Mouse (Mus musculus): ENCODE measurements around the gene Ugt2b38.
A peak's percentile ranks its signal among the peaks of the same experiment; 100 is the strongest.
"Not testable (repeated sequence)": the region's sequence is repeated elsewhere in the genome, so short reads cannot be mapped to it uniquely, and the experiment has no call there.

The Ugt2b38 gene

DNA sequence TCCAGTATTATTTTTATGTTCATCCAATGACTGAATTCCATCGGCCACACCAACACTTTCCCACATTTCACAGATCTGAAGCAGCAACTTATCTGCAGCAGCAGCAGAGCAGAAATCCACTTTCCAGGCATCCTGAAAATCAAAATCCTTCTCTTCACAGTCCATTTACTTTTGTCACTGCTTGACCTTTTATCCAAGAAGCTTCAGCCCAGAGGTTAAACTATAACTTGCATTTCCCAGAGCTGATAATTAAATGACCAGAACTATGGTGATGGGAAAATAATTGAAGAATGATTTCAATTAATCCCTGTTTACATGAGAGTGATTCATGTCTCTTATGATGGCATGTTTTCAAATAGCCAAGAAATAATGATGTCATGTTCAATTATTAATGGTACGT, at the start of gene Ugt2b38:
Gene Ugt2b38, minus strand, starts transcription at position 163 of the 400 bp plus-strand sequence.
- DNase-seq = not testable (repeated sequence)

GRCm38 (mm10) chr5:87458810-87459209, 34.8 kb upstream of the Ugt2b38 start:
- no peak for DNase-seq

DNA sequence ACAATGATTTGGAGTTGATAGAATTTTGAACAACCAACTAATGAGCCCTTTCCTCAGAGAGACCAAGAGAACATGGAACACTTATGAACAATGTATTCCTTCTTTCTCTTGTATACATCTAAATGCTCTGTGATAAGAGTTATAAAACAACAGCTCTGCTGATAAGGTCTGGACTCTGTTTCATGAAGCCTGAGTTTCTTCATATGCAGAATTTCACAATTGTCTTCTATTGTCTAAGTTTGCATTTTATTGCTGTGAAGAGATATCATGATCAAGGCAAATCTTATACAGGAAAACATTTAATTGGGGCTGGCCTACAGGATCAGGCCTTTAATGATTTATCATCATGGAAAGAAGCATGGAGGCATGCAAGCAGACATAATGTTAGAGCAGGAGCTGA, 33.7 kb upstream of the Ugt2b38 start:
- DNase-seq = no peak

- DNase-seq = peak; percentile 5
These were observed 32.3 kb upstream of the Ugt2b38 start for GRCm38 (mm10) chr5:87456216-87456850.

DNA sequence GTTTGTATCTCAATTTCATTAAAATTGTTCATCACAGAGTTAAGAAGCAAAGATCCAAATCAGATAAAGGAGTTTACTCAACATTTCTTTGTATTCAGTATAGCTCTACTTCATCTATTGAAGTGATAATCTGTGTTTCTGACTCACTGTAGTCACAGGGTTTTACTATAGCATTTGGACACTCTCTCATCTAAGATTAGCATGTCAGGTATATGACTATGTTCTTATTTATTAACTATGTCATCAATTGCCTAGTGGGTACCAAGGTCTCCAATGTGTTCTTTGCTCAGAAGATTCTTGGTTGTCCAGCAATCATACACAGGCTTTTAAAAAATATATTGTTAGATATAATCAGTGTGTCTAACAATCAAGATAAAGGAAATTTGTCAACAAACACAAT, 31.5 kb upstream of the Ugt2b38 start:
- DNase-seq = no peak

DNA sequence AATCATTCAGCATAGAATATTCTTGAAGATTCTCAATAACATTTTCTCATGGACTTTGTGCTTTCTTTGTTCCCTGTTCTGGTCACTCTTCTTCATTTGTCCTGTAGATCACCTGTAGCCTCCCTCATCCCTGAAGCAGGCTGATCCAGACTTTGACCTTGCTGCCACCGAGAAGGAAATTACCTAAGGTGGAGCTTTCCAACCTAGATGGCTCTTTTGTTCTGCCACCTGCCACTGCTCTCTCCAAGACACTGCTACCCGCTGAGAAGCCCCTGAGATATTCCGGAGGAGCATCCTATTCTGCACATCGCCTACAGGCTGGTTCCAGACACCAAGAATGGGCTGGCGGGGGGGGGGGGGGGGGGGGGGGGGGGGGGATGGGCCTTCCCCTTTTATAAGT, 28.5 kb upstream of the Ugt2b38 start:
- DNase-seq = not testable (repeated sequence)

DNA sequence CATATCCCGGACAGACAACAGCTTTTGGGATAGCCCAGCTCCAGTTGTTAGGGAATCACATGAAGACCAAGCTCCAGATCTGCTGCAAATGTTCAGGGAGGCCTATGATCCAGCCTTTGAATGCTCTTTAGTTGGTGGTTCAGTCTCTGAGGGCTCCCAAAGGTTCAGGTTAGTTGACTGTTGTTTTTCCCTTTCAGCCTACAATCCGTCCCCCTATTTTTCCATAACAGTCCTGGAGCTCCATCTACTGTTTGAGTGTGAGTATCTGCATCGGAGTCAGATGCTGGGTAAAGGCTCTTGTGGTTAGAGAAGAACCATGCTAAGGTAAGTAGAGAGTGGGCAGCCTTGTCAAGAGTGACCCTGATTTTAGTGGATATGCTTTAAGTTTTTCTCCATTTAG, 12.3 kb upstream of the Ugt2b38 start:
- peak; percentile 18 for DNase-seq

DNA sequence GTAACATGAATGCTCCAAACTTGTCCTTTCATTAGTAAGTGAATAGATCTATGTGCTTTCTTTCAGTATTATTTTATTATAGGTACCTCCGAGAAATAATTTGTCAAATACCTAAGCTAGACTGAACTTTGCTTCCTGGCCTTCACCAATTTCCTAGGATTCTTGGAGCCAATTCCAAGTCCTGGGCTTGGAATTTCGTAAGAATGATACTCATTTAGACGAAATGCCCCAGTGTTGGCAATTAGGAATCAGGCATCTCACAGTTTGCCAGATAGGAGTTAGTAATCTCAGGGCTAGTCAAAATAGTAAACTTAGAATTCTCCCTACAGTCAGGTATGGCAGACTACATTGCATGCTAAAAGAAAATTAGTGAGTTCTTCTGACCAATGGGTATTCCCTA, 1.7 kb upstream of the Ugt2b38 start:
- DNase-seq = no peak

DNA sequence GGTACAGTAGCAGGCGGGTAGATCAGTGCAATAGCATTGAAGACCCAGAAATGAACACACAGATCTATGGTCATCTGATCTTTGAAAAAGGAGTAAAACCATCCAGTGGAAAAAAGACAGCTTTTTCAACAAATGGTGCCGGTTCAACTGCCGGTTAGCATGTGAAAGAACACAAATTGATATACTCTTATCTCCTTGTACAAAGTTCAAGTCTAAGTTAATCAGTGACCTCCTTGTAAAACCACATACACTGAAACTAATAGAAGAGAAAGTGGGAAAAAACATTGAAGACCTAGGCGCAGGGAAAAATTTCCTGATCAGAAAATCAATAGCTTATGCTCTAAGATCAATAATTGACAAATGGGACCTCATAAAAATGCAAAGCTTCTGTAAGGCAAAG, 27.0 kb downstream of the Ugt2b38 start:
- DNase-seq = no peak

- DNase-seq = no peak
These were observed 33.2 kb downstream of the Ugt2b38 start for GRCm38 (mm10) chr5:87390818-87391217.

DNA sequence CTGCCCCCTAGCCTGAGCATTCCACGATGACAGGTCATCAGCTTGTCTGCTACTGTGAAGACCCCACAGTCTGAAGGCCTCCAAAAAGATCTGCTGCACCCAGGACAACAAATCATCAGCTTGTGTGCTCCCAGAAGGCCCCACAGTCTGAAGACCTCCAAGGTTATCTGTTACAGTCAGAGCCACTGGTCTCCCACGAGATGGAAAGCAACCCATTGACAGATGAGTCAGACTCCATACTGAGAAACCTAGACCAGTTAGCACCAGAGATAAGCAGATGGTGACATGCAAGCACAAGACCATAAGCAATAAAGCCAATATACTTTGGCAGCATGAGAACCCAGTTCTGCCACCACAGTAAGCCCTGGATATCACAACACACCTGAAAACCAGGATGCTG, 43.8 kb downstream of the Ugt2b38 start:
- no peak for DNase-seq

DNA sequence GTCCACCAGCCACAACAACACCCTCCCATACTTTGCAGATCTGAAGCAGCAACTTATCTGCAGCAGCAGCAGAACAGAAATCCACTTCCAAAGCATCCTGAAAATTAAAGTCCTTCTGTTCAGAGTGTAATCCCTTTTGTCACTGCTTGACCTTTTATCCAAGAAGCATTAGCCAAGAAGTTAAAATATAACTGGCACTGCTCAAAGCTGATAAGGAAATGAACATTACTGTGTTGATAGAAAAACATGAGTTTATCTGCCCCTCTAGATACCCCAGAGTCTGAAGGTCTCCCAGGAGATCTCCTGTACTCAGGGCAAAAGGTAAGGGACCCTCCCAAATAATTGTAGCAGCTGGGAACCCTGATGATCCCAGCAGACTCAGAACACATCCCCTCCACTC, 44.2 kb downstream of the Ugt2b38 start:
- no peak for DNase-seq

GRCm38 (mm10) chr5:87375874-87376383, 48.1 kb downstream of the Ugt2b38 start:
- no peak for DNase-seq

DNA sequence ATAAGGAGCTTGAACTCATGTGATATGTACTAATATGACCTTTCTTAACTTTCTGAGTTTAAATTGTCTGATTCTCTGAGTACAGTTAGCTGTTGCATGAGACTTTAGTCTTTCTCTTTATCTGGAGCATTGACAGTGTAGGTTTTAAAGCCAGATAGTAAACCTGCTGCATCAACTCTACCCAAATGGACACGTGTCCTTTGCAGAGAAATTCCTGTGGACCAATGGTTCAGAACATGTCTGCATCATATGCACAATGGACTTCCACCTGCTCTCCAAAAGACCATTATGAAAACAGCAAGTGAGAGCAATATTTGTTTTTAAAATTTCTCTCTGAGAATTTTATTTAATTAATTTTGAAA, 50.5 kb downstream of the Ugt2b38 start:
- no peak for DNase-seq

DNA sequence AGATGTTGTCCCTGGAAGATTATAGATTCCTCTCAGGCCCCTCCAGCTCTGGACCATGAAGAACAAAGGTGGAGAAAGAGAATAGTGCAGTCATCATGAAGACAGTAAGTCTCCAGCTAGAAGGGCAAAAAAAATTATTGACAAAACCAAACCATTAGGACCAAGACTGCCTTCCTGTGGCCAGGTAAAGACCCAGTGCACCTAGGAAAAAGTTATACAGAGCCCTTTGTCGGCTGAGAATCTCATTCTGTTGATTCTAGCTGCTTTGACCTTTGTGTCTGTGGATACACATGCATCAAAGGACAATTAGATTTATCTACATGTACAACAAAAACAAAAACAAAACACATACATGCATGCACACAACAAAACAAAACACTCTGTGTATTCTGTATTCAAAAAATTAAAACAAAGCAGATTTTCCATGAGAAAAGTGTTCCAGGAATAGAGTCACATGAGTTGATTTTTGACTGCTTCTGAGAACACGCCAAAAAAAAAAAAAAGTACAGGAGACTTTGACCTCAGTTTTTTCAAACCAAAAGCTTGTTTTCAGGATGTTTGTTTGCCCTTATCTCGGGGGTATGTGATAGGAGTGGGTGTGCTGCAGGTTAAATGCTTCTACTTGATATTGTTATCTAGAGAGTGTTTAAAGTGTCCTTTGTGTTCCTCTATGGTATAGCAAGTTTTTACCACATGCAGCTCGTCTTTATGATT, 51.1 kb downstream of the Ugt2b38 start:
- not testable (repeated sequence) for DNase-seq

All from kidney, postnatal 10 days (tissue).